Mouse (Mus musculus) midbrain, embryonic 10.5 days (tissue): ENCODE results near the gene Cby1. TPM values are rescaled to one million over a fixed set of nuclear protein-coding genes. Genes with fewer than 3 reads are reported as not detected.

Experiments used
- DNase-seq: peaks from one replicate; pipeline ENCODE4 v3.0.0-alpha.2; 2017; ENCODE audit warnings: low spot score
- H3K27ac ChIP-seq: fragments of 300-500 bp; sonication (generic); replicated peaks from 2 replicates; pipeline ENCODE4 v1.5.1; 2016; ENCODE audit warnings: mild to moderate bottlenecking
- H3K27me3 ChIP-seq: fragments of 300-500 bp; sonication (generic); 2 replicates; pipeline ENCODE4 v1.6.1; 2016; ENCODE audit warnings: low read depth, mild to moderate bottlenecking; ENCODE audit not compliant: poor library complexity, severe bottlenecking
- H3K36me3 ChIP-seq: fragments of 300-500 bp; sonication (generic); 2 replicates; pipeline ENCODE4 v1.6.1; 2016; ENCODE audit warnings: mild to moderate bottlenecking, moderate library complexity
- H3K4me1 ChIP-seq: fragments of 300-500 bp; sonication (generic); 2 replicates; pipeline ENCODE4 v1.6.1; 2016
- H3K4me3 ChIP-seq: fragments of 300-500 bp; sonication (generic); 2 replicates; pipeline ENCODE4 v1.5.1; 2016; ENCODE audit warnings: mild to moderate bottlenecking, moderate library complexity
- H3K9me3 ChIP-seq: fragments of 300-500 bp; sonication (generic); replicated peaks from 2 replicates; pipeline ENCODE4 v1.6.1; 2016; ENCODE audit warnings: mild to moderate bottlenecking
- WGBS: fragments of 180-500 bp; shearing (Covaris S2); methylation state at CpG from one replicate; pipeline ENCODE4 v1.1.7; 2016; 5-methylcytosine and 5-hydroxymethylcytosine counted together
- polyA plus RNA-seq: library from polyadenylated mRNA; unstranded; fragments of >200 nt; fragmentation: Nextera tagmentation; extraction: Ambion mirVana; gene quantifications from 2 replicates; pipeline ENCODE4 v1.2.1, GENCODE M21; 2016

Gene Cby1
- polyA plus RNA-seq, 1 experiment from 2014 or later: 89.1 TPM

DNA sequence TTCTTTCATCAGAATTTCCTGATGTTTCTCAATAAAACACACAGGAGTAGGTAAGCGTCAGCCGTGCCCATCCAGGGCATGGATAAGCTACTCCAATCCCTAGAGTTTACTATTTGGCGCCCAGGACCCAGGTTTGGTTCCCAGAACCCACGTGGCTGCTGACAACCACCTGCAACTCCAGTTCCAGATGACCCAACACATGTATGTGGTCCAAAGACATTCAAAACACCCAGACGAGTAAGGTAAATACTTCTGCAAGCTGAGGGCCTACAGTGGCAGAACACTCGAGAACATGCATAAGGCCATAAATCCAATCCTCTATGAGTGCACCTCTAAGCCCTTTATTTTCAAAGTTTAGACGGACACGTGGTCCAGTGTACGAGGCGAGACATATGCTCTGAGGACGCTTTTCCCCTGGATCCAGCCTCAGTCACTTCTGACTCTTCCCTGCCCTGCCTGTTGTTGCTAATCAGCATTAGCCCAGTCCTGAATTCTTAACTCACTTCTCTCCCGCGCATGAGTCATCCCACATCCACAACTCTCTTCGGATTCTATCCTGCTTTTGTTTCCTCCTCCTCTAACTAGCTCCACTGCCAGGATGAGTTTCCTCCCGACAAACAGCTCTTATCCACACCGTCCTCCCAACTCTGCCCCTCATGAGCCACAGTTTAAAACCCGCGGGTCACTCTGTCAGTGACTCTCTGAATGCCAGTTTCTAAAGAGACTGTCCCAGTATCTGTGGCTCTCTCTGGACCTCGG lies 24.9 kb downstream of the Cby1 start:
- no peak for DNase-seq
- peaks cover 10% of the 10 kb centered on the region for H3K36me3 ChIP-seq
- 0 out of 2 replicates have a peak overlapping the region, but pooled peaks have one; percentile 97 for H3K4me3 ChIP-seq
- no peak overlapping the region for H3K27ac ChIP-seq
- H3K27me3 ChIP-seq: no peaks in the 10 kb centered on the region
- WGBS: 76% methylated on average over 19 of the region's 19 CpGs
- H3K4me1 ChIP-seq: peaks cover 51% of the 10 kb centered on the region
- no peaks in the 10 kb centered on the region for H3K9me3 ChIP-seq

DNA sequence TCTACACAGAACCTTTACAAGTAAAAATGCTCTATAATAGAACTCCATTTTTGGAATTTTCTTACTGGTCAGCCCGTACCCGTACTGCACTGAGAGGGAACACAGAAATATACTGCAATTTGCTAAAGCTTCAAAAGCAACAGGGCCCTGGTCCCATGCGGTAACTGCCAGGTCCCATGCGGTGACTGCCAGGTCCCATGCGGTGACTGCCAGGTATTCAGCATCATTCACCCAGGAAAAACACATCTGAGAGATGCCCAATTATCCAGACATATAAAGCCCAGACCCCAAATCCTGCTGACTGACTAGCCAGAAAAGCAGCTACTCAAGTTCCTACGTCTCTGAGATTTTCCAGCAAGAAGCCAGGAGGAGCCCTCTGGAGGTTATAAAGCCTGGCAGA lies 25.6 kb downstream of the Cby1 start:
- no peaks in the 10 kb centered on the region for H3K27me3 ChIP-seq
- peak overlapping the region; percentile 97 for H3K4me3 ChIP-seq
- peaks cover 2% of the 10 kb centered on the region; the same call in 1 of the 2 replicates for H3K36me3 ChIP-seq
- DNase-seq: no peak
- 93% methylated on average over 6 of the region's 6 CpGs for WGBS
- H3K4me1 ChIP-seq: peaks cover 58% of the 10 kb centered on the region
- H3K27ac ChIP-seq: no peak overlapping the region
- H3K9me3 ChIP-seq: no peaks in the 10 kb centered on the region

DNA sequence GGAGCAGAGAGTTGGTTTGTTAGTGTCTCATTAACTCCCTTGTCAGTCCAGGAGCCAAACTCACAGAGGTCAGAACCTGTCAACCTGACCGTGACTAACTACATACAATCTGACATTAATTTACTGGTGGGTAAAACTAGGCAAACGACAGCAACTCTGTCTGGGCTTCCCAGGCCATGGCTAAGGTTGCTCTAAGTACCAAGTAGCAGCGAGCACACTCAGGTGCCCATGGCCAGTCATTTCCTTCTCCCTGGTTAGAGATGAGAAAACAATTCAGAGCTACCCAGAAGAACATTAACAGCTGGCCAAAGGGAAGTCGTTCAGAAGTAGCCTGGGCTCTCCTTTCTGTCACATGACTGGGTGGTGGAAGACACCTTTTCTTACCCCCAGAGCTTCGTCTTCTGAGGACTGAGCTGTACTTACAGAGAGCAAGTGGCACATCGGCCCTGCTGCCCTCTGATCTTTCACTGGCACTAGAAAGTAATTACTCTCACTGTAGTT lies 26.2 kb downstream of the Cby1 start:
- 65% methylated on average over 6 of the region's 6 CpGs for WGBS
- Histone ChIP-seq H3K4me1 (peaks cover 64% of the 10 kb centered on the region), H3K36me3 (no peaks in the 10 kb centered on the region), H3K27ac (no peak overlapping the region), H3K27me3 (no peaks in the 10 kb centered on the region), H3K9me3 (no peaks in the 10 kb centered on the region), H3K4me3 (peak overlapping the region; percentile 97)
- DNase-seq: no peak

DNA sequence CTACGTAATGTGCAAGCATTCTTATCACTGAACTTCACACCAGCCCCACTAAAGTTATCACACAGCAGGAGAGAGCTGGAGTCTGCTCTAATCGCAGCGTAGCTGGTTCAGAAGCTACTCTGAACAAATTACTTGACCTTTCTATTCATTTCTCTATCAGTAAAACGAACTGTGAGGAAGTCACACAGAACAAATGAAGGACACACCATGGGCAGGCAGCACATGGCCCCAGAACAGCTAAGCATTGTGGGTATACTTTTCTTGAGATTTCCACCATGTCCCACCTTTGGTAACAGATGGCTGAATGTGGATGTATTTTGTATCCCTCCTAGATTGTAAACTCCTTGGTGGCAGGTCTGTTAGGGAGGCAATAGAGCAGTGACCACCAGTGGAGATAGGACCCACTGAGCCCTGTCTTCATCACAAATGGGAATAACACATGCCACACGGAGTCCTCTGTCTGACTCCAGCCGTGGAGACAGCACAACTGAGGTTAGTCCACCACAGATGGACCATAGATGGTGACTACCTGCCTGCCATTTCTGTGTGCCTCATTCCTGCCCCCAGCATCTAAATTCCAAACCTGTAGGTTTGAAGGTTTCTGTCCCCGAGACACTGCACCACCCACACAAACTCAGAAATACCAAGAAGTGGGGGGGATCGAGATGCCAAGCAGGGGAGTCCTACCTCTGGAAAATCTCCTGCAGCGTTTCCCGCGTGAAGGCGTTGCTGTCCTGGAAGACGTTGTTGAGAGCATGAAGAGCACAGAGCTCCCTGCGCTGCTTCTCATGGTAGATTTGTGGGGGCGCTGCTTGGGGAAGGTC lies 27.3 kb downstream of the Cby1 start:
- Histone ChIP-seq H3K27me3 (no peaks in the 10 kb centered on the region), H3K36me3 (no peaks in the 10 kb centered on the region), H3K4me3 (peak overlapping the region; percentile 97), H3K9me3 (no peaks in the 10 kb centered on the region), H3K4me1 (peaks cover 65% of the 10 kb centered on the region), H3K27ac (peak overlapping the region; percentile 94)
- 27% methylated on average over 15 of the region's 15 CpGs for WGBS
- DNase-seq: peak; percentile 16

DNA sequence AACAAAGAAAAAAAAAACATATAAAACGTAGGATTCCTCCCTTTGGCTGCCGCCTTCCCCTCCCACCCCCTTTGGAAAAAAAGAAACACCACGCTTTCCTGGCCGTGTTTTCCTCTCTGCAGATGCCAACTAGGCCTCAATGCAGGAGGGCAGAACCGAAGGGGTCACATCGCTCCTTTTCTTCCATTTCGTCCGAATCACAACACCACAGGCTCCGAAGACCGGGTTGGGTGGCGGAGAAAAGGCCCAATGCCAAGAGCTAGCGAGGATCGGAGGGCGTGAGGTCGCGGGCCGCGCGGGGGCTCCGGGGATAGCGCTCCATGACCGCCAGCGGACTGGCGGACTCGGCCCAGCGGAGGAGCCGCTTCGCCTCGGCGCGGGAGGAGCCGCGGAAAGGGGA lies 28.2 kb downstream of the Cby1 start:
- Histone ChIP-seq H3K9me3 (no peaks in the 10 kb centered on the region), H3K4me1 (peaks cover 72% of the 10 kb centered on the region), H3K27ac (peak overlapping the region; percentile 94), H3K4me3 (peak overlapping the region; percentile 97), H3K36me3 (no peaks in the 10 kb centered on the region), H3K27me3 (no peaks in the 10 kb centered on the region)
- DNase-seq: no peak
- under 1% methylated on average over 32 of the region's 33 CpGs for WGBS

DNA sequence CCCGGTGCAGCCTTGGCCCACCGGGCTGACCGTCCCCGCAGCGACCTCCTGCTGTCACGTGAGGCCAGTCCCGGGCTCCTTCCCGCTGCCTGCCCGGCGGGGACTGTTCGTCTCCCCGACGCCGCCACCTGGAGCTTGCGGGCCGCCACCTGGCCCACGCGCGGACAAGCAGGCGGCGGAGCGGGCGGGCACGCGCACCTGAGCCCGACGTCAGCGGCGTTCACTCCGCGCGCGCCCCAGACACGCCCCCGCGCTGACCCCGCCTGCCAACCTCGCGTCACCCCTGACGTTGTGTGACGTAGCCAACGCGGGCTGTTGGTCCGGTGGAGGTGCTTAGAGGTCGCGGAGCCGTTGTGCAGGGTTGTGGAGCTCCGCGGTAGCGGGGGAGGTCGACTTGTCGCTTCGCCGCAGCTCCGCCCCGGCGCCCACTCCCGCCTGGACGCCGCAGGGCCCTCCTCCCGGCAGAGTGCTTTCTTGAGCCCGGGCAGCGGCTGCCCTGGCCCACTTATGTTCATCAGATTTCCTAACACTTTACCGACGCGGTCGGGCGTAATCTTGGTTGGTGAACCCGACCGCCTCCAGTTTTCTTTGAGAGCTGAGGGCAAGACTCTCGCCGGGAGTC lies 28.8 kb downstream of the Cby1 start, which contains the start of gene Josd1:
Gene Josd1, minus strand, starts transcription at position 274 of the 622 bp plus-strand sequence.
- H3K36me3 ChIP-seq: no peaks in the 10 kb centered on the region
- peaks cover 75% of the 10 kb centered on the region for H3K4me1 ChIP-seq
- peak within 1 kb of the TSS; percentile 94 for H3K27ac ChIP-seq
- no peaks in the 10 kb centered on the region for H3K9me3 ChIP-seq
- peak; percentile 96 for DNase-seq
- H3K27me3 ChIP-seq: no peaks in the 10 kb centered on the region
- H3K4me3 ChIP-seq: peak within 1 kb of the TSS; percentile 97
- WGBS: under 1% methylated on average over 72 of the region's 72 CpGs

DNA sequence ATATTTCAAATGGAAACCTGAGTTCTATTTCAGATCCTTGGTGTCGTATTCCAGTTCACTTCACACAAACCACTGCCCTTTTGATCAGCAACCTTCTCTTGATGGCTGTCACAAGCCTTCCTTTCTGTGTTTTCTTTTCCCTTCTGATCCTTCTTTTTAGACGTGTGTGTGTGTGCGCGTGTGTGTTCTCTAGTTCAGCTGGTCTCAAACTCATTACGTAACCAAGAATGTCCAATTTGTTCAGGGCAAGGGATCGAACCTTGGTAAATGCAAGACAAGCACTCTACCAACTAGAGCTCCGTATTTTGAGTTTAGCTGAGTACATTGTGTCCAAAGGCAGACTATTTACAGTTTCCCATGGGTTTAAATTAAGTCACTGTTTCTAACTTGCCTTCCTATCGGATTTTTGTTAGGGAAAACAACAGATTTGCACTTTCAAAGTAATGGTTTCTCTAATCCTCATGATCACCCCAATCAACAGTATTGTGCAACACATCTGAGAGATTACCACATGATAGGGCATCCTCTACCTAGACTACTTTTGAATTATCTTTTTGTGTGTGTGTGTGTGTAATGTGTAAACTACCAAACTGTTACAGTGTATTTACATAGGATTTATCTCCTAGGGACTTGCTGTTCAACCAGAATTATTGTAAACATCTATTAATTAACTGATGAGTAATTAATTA lies 29.4 kb downstream of the Cby1 start:
- H3K4me3 ChIP-seq: peak overlapping the region; percentile 97
- H3K27ac ChIP-seq: peak overlapping the region; percentile 94
- peaks cover 77% of the 10 kb centered on the region for H3K4me1 ChIP-seq
- no peak for DNase-seq
- no peaks in the 10 kb centered on the region for H3K9me3 ChIP-seq
- H3K36me3 ChIP-seq: no peaks in the 10 kb centered on the region
- no peaks in the 10 kb centered on the region for H3K27me3 ChIP-seq
- 5% methylated on average over 8 of the region's 8 CpGs for WGBS

DNA sequence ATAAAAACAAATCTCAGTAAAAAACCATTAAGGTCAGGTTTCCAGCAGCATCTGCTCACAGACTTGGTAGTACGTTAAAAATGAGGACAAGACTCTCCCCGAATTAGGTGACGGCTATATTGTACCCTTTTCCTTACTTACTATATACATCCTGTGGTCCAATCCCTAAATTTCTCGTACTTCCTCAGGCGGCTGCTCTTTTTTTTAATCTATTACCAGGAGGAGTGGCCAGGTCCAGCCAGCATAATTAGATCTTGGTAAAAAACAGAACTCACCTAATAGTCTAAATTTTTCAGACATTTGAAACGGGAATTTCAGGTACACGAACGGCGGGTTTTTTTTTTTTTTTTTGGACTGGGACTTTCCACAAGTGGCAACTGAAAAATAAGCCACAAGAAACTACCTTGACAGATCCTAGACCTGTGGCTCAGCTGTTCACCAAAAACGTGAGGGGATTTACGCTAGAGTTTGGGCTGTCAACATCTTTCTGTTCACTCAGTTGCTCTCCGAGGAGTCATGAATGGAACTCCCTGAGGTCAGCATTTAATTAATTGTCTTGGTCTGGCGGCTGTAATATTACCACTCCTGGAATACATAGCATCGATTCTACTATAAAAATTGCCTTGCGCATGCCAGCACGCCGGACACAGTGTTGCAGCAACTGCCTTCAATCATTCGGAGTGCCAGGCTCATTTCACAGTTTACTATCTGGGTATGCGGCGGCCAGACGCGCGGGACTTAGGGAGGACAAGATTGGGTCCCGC lies 30.8 kb downstream of the Cby1 start:
- Histone ChIP-seq H3K27me3 (no peaks in the 10 kb centered on the region), H3K4me3 (peak overlapping the region; percentile 97), H3K4me1 (peaks cover 64% of the 10 kb centered on the region), H3K9me3 (no peaks in the 10 kb centered on the region), H3K27ac (peak overlapping the region; percentile 96), H3K36me3 (peaks cover 9% of the 10 kb centered on the region)
- 18% methylated on average over 24 of the region's 24 CpGs for WGBS
- no peak for DNase-seq

DNA sequence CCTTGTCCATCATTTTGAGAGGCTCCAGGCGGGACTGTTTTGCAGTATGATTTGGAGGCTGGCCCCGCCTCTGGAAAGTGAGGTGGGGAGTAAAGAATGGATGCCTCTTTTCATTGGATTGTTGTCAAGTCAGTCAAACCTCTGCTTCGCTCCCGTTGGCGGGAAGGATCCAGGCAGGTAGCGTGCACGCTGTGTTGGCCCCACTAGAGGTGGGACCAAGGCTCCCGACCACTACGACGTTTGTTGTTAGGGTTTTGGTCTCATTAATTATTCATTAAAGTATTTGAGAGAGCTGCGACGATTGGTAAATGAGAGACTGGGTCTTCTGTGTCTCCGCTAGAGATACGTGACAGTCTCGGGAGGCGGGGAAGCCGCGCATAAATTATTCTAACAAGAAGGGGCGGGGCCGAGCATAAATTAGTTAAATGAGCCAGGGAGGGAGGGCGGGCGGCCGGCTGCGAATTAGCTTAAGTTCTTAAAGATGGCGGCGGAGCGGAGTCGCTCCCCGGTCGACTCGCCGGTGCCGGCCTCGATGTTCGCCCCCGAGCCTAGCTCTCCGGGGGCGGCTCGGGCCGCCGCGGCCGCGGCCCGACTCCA lies 31.5 kb downstream of the Cby1 start, which contains the start of gene Gtpbp1:
Gene Gtpbp1, plus strand, starts transcription at position 420 of the 597 bp plus-strand sequence.
- Histone ChIP-seq H3K27ac (peak within 1 kb of the TSS; percentile 96), H3K9me3 (no peaks in the 10 kb centered on the region), H3K27me3 (no peaks in the 10 kb centered on the region), H3K4me1 (peaks cover 57% of the 10 kb centered on the region), H3K4me3 (peak within 1 kb of the TSS; percentile 97), H3K36me3 (peaks cover 16% of the 10 kb centered on the region)
- DNase-seq: peak; percentile 95
- under 1% methylated on average over 45 of the region's 45 CpGs for WGBS

DNA sequence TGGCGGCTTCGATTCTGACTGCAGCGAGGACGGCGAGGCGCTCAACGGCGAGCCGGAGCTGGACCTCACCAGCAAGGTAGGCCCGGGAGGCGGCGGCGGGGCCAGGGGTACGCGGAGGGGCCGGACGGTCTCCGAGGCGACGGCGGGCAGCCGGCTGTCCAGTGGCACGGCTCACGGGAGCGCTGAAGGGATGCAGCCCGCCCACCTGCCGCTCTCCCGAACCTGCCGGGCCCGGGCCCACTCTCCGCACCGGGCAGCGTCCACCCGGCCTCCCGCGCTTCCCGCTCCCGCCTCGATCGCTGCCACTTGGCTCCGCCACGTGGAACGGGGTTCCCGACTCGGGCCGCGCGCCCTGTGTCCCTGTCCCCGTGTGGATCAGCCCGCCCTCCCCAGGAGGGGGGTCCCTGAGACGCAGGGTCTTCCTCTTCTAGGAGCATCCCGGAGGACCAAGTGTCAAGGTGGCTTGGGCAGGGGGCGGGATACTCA lies 32.1 kb downstream of the Cby1 start:
- H3K4me1 ChIP-seq: peaks cover 52% of the 10 kb centered on the region
- H3K36me3 ChIP-seq: peaks cover 19% of the 10 kb centered on the region
- H3K4me3 ChIP-seq: peak overlapping the region; percentile 97

DNA sequence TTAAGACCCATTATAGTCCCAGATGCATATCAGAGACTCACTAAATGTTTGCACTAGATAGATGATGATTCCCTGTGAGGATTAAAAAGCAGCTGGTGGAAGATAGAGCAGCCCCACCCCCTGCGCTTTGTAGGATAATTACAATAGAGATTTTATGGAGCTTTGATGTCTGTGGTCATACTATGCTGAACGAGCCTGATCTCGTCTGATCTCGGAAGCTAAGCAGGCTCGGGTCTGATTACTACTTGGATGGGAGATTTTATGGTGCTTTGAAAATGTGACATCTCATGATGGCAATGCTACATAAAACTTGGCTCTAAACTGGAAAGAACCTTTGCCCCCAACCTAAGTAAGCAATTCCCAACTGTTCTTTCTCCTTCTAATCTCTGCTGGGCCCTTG lies 33.3 kb downstream of the Cby1 start:
- Histone ChIP-seq H3K9me3 (no peaks in the 10 kb centered on the region), H3K27me3 (no peaks in the 10 kb centered on the region), H3K4me3 (peak overlapping the region; percentile 97; the same call in 1 of the 2 replicates), H3K36me3 (peaks cover 32% of the 10 kb centered on the region), H3K4me1 (peaks cover 46% of the 10 kb centered on the region), H3K27ac (no peak overlapping the region)
- no peak for DNase-seq
- WGBS: 87% methylated on average over 5 of the region's 5 CpGs

More for the DNA sequence above, 32.1 kb downstream of the Cby1 start:
- DNase-seq: no peak
- H3K9me3 ChIP-seq: no peaks in the 10 kb centered on the region
- peak overlapping the region; percentile 96 for H3K27ac ChIP-seq
- H3K27me3 ChIP-seq: no peaks in the 10 kb centered on the region
- WGBS: 0% methylated on average over 36 of the region's 53 CpGs
